Mouse (Mus musculus): Measurements from ENCODE around the gene Mier3. TPM values are rescaled to one million over a fixed set of nuclear protein-coding genes. Genes with fewer than 3 reads are reported as not detected.

Gene Mier3
- total RNA-seq, 2 experiments from 2014 or later = 28.0 to 31.6 TPM

Other genes starting within 250 kb of the Mier3 start
- gene Gpbp1, start 190.9 kb upstream of the Mier3 start, total RNA-seq (2021) = 10 to 100 TPM; 95.5 to 97.3 TPM
- gene Gm49496, start 131.0 kb upstream of the Mier3 start, total RNA-seq (2021) = not detected
- not detected for gene Gm10198, start 88.2 kb upstream of the Mier3 start, total RNA-seq (2021)
- 10 to 100 TPM in 1 of 2 experiments, 1 to 10 TPM in 1; 9.0 to 10.7 TPM for gene Map3k1, start 128.0 kb downstream of the Mier3 start, total RNA-seq (2021)